Mouse (Mus musculus) E14TG2a.4 (cell line): Measurements from ENCODE around the gene Mapk8ip1.

Source experiments
- CTCF ChIP-seq: conservative IDR thresholded peaks from 2 replicates; pipeline ENCODE4 v1.5.1; 2014; ENCODE audit warnings: low read length
- NANOG ChIP-seq: IDR thresholded peaks from 2 replicates; pipeline ENCODE4 v1.6.1; 2014; ENCODE audit warnings: borderline replicate concordance, low read length, mixed read lengths
- POU5F1 ChIP-seq: IDR thresholded peaks from 2 replicates; pipeline ENCODE4 v1.6.1; 2014; ENCODE audit warnings: low read length, borderline replicate concordance

DNA sequence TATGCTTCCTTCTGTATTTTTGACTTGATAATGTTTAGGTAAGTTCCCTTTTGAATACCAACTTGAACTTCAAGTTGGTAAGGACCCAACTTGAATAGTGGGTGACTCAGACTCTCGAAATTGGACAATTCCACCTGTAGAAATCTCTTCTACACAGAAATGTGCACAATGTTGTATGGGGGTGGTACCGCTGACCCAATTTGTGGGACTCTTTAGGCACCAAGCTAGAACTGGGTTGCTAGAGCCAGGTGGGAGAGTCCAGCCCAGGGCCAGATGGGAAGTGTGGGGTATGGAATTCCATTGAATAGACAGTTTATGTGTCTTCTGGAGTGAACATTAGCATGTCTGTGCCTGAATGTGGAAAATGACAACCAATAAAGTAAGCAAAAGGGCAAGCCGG, 5.5 kb downstream of the Mapk8ip1 start:
- TF ChIP-seq CTCF = no peak
- TF ChIP-seq POU5F1 = no peak
- no peak for TF ChIP-seq NANOG
